Mouse (Mus musculus) megakaryocyte-erythroid progenitor cell, adult 5-6 weeks (primary cell): ENCODE measurements at regions not wholly inside any gene's neighbourhood (a gene's known extent, or its start where the extent isn't known, plus 50 kb on each side); places are given as distances from the start of the nearest gene placed in this dataset.

Source experiments
- ATAC-seq: replicated peaks from 2 replicates; pipeline ENCODE4 v1.8.0; 2016; ENCODE audit warnings: mild to moderate bottlenecking, inconsistent platforms; ENCODE audit not compliant: severe bottlenecking, poor library complexity, low FRiP score, low TSS enrichment

- ATAC-seq, result no peak
Observed at GRCm38 (mm10) chr6:120614526-120614925, 51.6 kb upstream of the Cecr2 start.

- no peak for ATAC-seq
Observed at GRCm38 (mm10) chr6:120612346-120612745, 53.8 kb upstream of the Cecr2 start.

GRCm38 (mm10) chr6:120609858-120610257, 56.3 kb upstream of the Cecr2 start:
- ATAC-seq, result no peak

- ATAC-seq, result peak; percentile 60
Observed at GRCm38 (mm10) chr6:120605471-120605870, 60.7 kb upstream of the Cecr2 start.

GRCm38 (mm10) chr6:120604020-120604958, 61.9 kb upstream of the Cecr2 start:
- peak; percentile 88 for ATAC-seq

GRCm38 (mm10) chr6:120603454-120603853, 62.7 kb upstream of the Cecr2 start:
- no peak for ATAC-seq

- no peak for ATAC-seq
Observed at GRCm38 (mm10) chr6:120600376-120600775, 65.8 kb upstream of the Cecr2 start.

- no peak for ATAC-seq
Observed at GRCm38 (mm10) chr6:120598471-120598870, 67.4 kb upstream of the Hdhd5 start.

GRCm38 (mm10) chr6:120597887-120598286, 66.8 kb upstream of the Hdhd5 start:
- ATAC-seq, result no peak

GRCm38 (mm10) chr6:120596717-120597116, 65.6 kb upstream of the Hdhd5 start:
- ATAC-seq, result peak; percentile 63

GRCm38 (mm10) chr6:120594463-120594862, 63.3 kb upstream of the Hdhd5 start:
- no peak for ATAC-seq

GRCm38 (mm10) chr6:120592705-120593104, 61.6 kb upstream of the Hdhd5 start:
- ATAC-seq, result no peak

GRCm38 (mm10) chr6:120592031-120592681, 61.0 kb upstream of the Hdhd5 start:
- no peak for ATAC-seq

- no peak for ATAC-seq
Observed at GRCm38 (mm10) chr6:120590191-120590590, 59.1 kb upstream of the Hdhd5 start.

GRCm38 (mm10) chr6:120588701-120589659, 57.9 kb upstream of the Hdhd5 start:
- ATAC-seq, result peak; percentile 65

- no peak for ATAC-seq
Observed at GRCm38 (mm10) chr6:120585941-120586280, 54.8 kb upstream of the Hdhd5 start.

- no peak for ATAC-seq
Observed at GRCm38 (mm10) chr6:120585118-120585940, 54.2 kb upstream of the Hdhd5 start.

- ATAC-seq, result no peak
Observed at GRCm38 (mm10) chr6:120581748-120582147, 50.6 kb upstream of the Hdhd5 start.
